Mouse (Mus musculus) midbrain, embryonic 12.5 days (tissue): ENCODE results near the gene Zan. TPM values are rescaled to one million over a fixed set of nuclear protein-coding genes. Genes with fewer than 3 reads are reported as not detected.

Experiments used
- ATAC-seq: fragments of 200-750 bp; cut with Nextera tagmentation; 2 replicates; pipeline ENCODE4 v1.8.0; 2017; ENCODE audit warnings: low read depth, moderate TSS enrichment, moderate library complexity; ENCODE audit not compliant: low FRiP score
- H3K27ac ChIP-seq: fragments of 300-500 bp; sonication (generic); replicated peaks from 2 replicates; pipeline ENCODE4 v1.5.1; 2016; ENCODE audit warnings: mild to moderate bottlenecking
- H3K27me3 ChIP-seq: fragments of 300-500 bp; sonication (generic); 2 replicates; pipeline ENCODE4 v1.6.1; 2016; ENCODE audit warnings: mild to moderate bottlenecking
- H3K36me3 ChIP-seq: fragments of 300-500 bp; sonication (generic); 2 replicates; pipeline ENCODE4 v1.6.1; 2016
- H3K4me1 ChIP-seq: fragments of 300-500 bp; sonication (generic); 2 replicates; pipeline ENCODE4 v1.6.1; 2016
- H3K4me2 ChIP-seq: fragments of 300-500 bp; sonication (generic); replicated peaks from 2 replicates; pipeline ENCODE4 v1.6.1; 2016; ENCODE audit warnings: mild to moderate bottlenecking, moderate library complexity
- H3K4me3 ChIP-seq: fragments of 300-500 bp; sonication (generic); 2 replicates; pipeline ENCODE4 v1.5.1; 2016; ENCODE audit warnings: mild to moderate bottlenecking
- H3K9ac ChIP-seq: fragments of 300-500 bp; sonication (generic); replicated peaks from 2 replicates; pipeline ENCODE4 v1.6.1; 2016; ENCODE audit warnings: mild to moderate bottlenecking, moderate library complexity
- H3K9me3 ChIP-seq: fragments of 300-500 bp; sonication (generic); 2 replicates; pipeline ENCODE4 v1.6.1; 2016; ENCODE audit warnings: mild to moderate bottlenecking
- WGBS: fragments of 180-500 bp; shearing (Covaris S2); methylation state at CpG from one replicate; pipeline ENCODE4 v1.1.7; 2016; 5-methylcytosine and 5-hydroxymethylcytosine counted together
- polyA plus RNA-seq: library from polyadenylated mRNA; unstranded; fragments of >200 nt; fragmentation: Nextera tagmentation; extraction: Ambion mirVana; gene quantifications from 2 replicates; pipeline ENCODE4 v1.2.1, GENCODE M21; 2016

Gene Zan
- 0.03 TPM in 1 of 2 replicates, not detected in the other for polyA plus RNA-seq

- Histone ChIP-seq H3K4me3 (no peak within 1 kb of the TSS), H3K4me2 (no peak within 1 kb of the TSS), H3K27ac (no peak within 1 kb of the TSS), H3K9me3 (no peaks in the 10 kb centered on the region), H3K4me1 (no peaks in the 10 kb centered on the region), H3K27me3 (no peaks in the 10 kb centered on the region), H3K9ac (no peak within 1 kb of the TSS), H3K36me3 (no peaks in the 10 kb centered on the region)
- no peak for ATAC-seq
- WGBS = 85% methylated on average over 5 of the region's 5 CpGs
These were observed at the start of gene Zan for GRCm38 (mm10) chr5:137476964-137477363. Gene Zan, minus strand, starts transcription at chr5:137477064.

GRCm38 (mm10) chr5:137526192-137526936 lies 49.5 kb upstream of the Zan start:
- no peak for ATAC-seq
- peaks cover 45% of the 10 kb centered on the region for H3K4me1 ChIP-seq
- peaks cover 87% of the 10 kb centered on the region for H3K36me3 ChIP-seq
- H3K27me3 ChIP-seq = no peaks in the 10 kb centered on the region
- H3K27ac ChIP-seq = peak overlapping the region; percentile 54
- H3K9me3 ChIP-seq = no peaks in the 10 kb centered on the region
- 41% methylated on average over 16 of the region's 16 CpGs for WGBS
- no peak overlapping the region for H3K4me3 ChIP-seq
- H3K9ac ChIP-seq = peak overlapping the region; percentile 2; the same call in 1 of the 2 replicates
- no peak overlapping the region for H3K4me2 ChIP-seq

- WGBS = 81% methylated on average over 16 of the region's 16 CpGs
- peaks cover 95% of the 10 kb centered on the region for H3K36me3 ChIP-seq
- peaks cover 43% of the 10 kb centered on the region for H3K4me1 ChIP-seq
- no peaks in the 10 kb centered on the region for H3K27me3 ChIP-seq
- H3K9me3 ChIP-seq = no peaks in the 10 kb centered on the region
- no peak overlapping the region for H3K4me2 ChIP-seq
- no peak for ATAC-seq
- H3K27ac ChIP-seq = peak overlapping the region; percentile 49
- peak overlapping the region; percentile 31; the same call in 1 of the 2 replicates for H3K9ac ChIP-seq
- H3K4me3 ChIP-seq = no peak overlapping the region
These were observed 48.6 kb upstream of the Zan start for GRCm38 (mm10) chr5:137525511-137525910.

- H3K9ac ChIP-seq = no peak overlapping the region
- WGBS = 90% methylated on average over 12 of the region's 13 CpGs
- no peak overlapping the region for H3K4me3 ChIP-seq
- H3K4me1 ChIP-seq = peaks cover 35% of the 10 kb centered on the region
- no peaks in the 10 kb centered on the region for H3K9me3 ChIP-seq
- H3K36me3 ChIP-seq = peaks cover 97% of the 10 kb centered on the region
- peak overlapping the region; percentile 49; the same call in 1 of the 2 replicates for H3K27ac ChIP-seq
- H3K4me2 ChIP-seq = no peak overlapping the region
- ATAC-seq = no peak
- no peaks in the 10 kb centered on the region for H3K27me3 ChIP-seq
These were observed 47.8 kb upstream of the Zan start for GRCm38 (mm10) chr5:137524671-137525070.

GRCm38 (mm10) chr5:137524251-137524515 lies 47.3 kb upstream of the Zan start:
- Histone ChIP-seq H3K4me3 (no peak overlapping the region), H3K4me2 (no peak overlapping the region), H3K27me3 (no peaks in the 10 kb centered on the region), H3K9me3 (no peaks in the 10 kb centered on the region), H3K36me3 (peaks cover 97% of the 10 kb centered on the region), H3K4me1 (peaks cover 30% of the 10 kb centered on the region), H3K9ac (no peak overlapping the region), H3K27ac (no peak overlapping the region; the same call in 1 of the 2 replicates)
- ATAC-seq = no peak
- WGBS = 85% methylated on average over 8 of the region's 8 CpGs

GRCm38 (mm10) chr5:137523396-137524250 lies 46.8 kb upstream of the Zan start:
- Histone ChIP-seq H3K9ac (0 out of 2 replicates have a peak overlapping the region, but pooled peaks have one; percentile 7), H3K4me3 (no peak overlapping the region), H3K4me2 (no peak overlapping the region), H3K9me3 (no peaks in the 10 kb centered on the region), H3K36me3 (peaks cover 97% of the 10 kb centered on the region), H3K27me3 (no peaks in the 10 kb centered on the region), H3K27ac (no peak overlapping the region; the same call in 1 of the 2 replicates), H3K4me1 (peaks cover 28% of the 10 kb centered on the region)
- no peak for ATAC-seq
- WGBS = 82% methylated on average over 25 of the region's 25 CpGs

GRCm38 (mm10) chr5:137522711-137523110 lies 45.8 kb upstream of the Zan start:
- WGBS = 70% methylated on average over 11 of the region's 11 CpGs
- H3K9me3 ChIP-seq = no peaks in the 10 kb centered on the region
- no peaks in the 10 kb centered on the region for H3K27me3 ChIP-seq
- no peak for ATAC-seq
- 0 out of 2 replicates have a peak overlapping the region, but pooled peaks have one; percentile 12 for H3K27ac ChIP-seq
- no peak overlapping the region for H3K9ac ChIP-seq
- peaks cover 20% of the 10 kb centered on the region for H3K4me1 ChIP-seq
- H3K4me3 ChIP-seq = no peak overlapping the region
- H3K36me3 ChIP-seq = peaks cover 93% of the 10 kb centered on the region
- H3K4me2 ChIP-seq = no peak overlapping the region

- 80% methylated on average over 9 of the region's 9 CpGs for WGBS
- ATAC-seq = no peak
- peaks cover 87% of the 10 kb centered on the region for H3K36me3 ChIP-seq
- H3K27me3 ChIP-seq = no peaks in the 10 kb centered on the region
- H3K9ac ChIP-seq = no peak overlapping the region
- no peak overlapping the region for H3K4me2 ChIP-seq
- H3K27ac ChIP-seq = no peak overlapping the region
- H3K4me3 ChIP-seq = no peak overlapping the region
- H3K9me3 ChIP-seq = no peaks in the 10 kb centered on the region
- peaks cover 13% of the 10 kb centered on the region for H3K4me1 ChIP-seq
These were observed 45.0 kb upstream of the Zan start for GRCm38 (mm10) chr5:137521861-137522260.

GRCm38 (mm10) chr5:137519691-137520550 lies 43.1 kb upstream of the Zan start:
- Histone ChIP-seq H3K36me3 (peaks cover 69% of the 10 kb centered on the region), H3K9ac (no peak overlapping the region), H3K27me3 (no peaks in the 10 kb centered on the region), H3K4me3 (no peak overlapping the region), H3K27ac (no peak overlapping the region), H3K4me1 (no peaks in the 10 kb centered on the region; the same call in 1 of the 2 replicates), H3K4me2 (no peak overlapping the region), H3K9me3 (no peaks in the 10 kb centered on the region)
- 92% methylated on average over 27 of the region's 27 CpGs for WGBS
- ATAC-seq = no peak

GRCm38 (mm10) chr5:137518436-137518835 lies 41.6 kb upstream of the Zan start, which contains the start of gene Gigyf1:
Gene Gigyf1, plus strand, starts transcription at chr5:137518548.
- Histone ChIP-seq H3K27ac (no peak within 1 kb of the TSS), H3K36me3 (peaks cover 54% of the 10 kb centered on the region), H3K9ac (no peak within 1 kb of the TSS), H3K9me3 (no peaks in the 10 kb centered on the region), H3K27me3 (no peaks in the 10 kb centered on the region), H3K4me2 (no peak within 1 kb of the TSS), H3K4me1 (peaks cover 12% of the 10 kb centered on the region), H3K4me3 (no peak within 1 kb of the TSS)
- 71% methylated on average over 5 of the region's 5 CpGs for WGBS
- no peak for ATAC-seq

- Histone ChIP-seq H3K4me2 (no peak overlapping the region), H3K9ac (0 out of 2 replicates have a peak overlapping the region, but pooled peaks have one; percentile 12), H3K36me3 (peaks cover 18% of the 10 kb centered on the region), H3K4me1 (peaks cover 37% of the 10 kb centered on the region), H3K27me3 (no peaks in the 10 kb centered on the region), H3K4me3 (no peak overlapping the region), H3K27ac (no peak overlapping the region), H3K9me3 (no peaks in the 10 kb centered on the region)
- WGBS = 92% methylated on average over 3 of the region's 3 CpGs
- ATAC-seq = no peak
These were observed 37.9 kb upstream of the Zan start for GRCm38 (mm10) chr5:137514811-137515210.
